Mouse (Mus musculus) forebrain, embryonic 14.5 days (tissue): ENCODE measurements around the gene Brd7. TPM values are rescaled to one million over a fixed set of nuclear protein-coding genes. Genes with fewer than 3 reads are reported as not detected.

Experiments used
- ATAC-seq: fragments of 200-750 bp; cut with Nextera tagmentation; 2 replicates; pipeline ENCODE4 v1.8.0; 2017; ENCODE audit warnings: mild to moderate bottlenecking, moderate library complexity
- DNase-seq: peaks from one replicate; pipeline ENCODE4 v3.0.0-alpha.2; 2015; ENCODE audit warnings: low spot score
- H3K27ac ChIP-seq: fragments of 300-500 bp; sonication (generic); 2 replicates; pipeline ENCODE4 v1.5.1; 2014; ENCODE audit warnings: low read depth, mild to moderate bottlenecking, control low read depth, low read length, moderate library complexity
- H3K27me3 ChIP-seq: fragments of 300-500 bp; sonication (generic); replicated peaks from 2 replicates; pipeline ENCODE4 v1.6.1; 2014; ENCODE audit warnings: low read length, control low read depth, mixed read lengths; ENCODE audit not compliant: control insufficient read depth, insufficient read depth
- H3K36me3 ChIP-seq: fragments of 300-500 bp; sonication (generic); 2 replicates; pipeline ENCODE4 v1.6.1; 2014; ENCODE audit warnings: low read length, control low read depth; ENCODE audit not compliant: control insufficient read depth, insufficient read depth
- H3K4me1 ChIP-seq: fragments of 300-500 bp; sonication (generic); 2 replicates; pipeline ENCODE4 v1.6.1; 2014; ENCODE audit warnings: antibody characterized with exemption, low read length, control low read depth; ENCODE audit not compliant: control insufficient read depth, insufficient read depth
- H3K4me2 ChIP-seq: fragments of 300-500 bp; sonication (generic); 2 replicates; pipeline ENCODE4 v1.6.1; 2014; ENCODE audit warnings: mild to moderate bottlenecking, control low read depth, low read length
- H3K4me3 ChIP-seq: fragments of 300-500 bp; sonication (generic); 2 replicates; pipeline ENCODE4 v1.5.1; 2014; ENCODE audit warnings: low read depth, low read length, control low read depth
- H3K9ac ChIP-seq: fragments of 300-500 bp; sonication (generic); 2 replicates; pipeline ENCODE4 v1.6.1; 2014; ENCODE audit warnings: mild to moderate bottlenecking, low read length, control low read depth, moderate library complexity
- H3K9me3 ChIP-seq: fragments of 300-500 bp; sonication (generic); replicated peaks from 2 replicates; pipeline ENCODE4 v1.6.1; 2016; ENCODE audit warnings: low read length, control low read depth, mixed read lengths; ENCODE audit not compliant: control insufficient read depth
- WGBS: fragments of 180-500 bp; shearing (Covaris S2); extraction: QIAGEN DNeasy Blood & Tissue Kit; methylation state at CpG from one replicate; pipeline ENCODE4 v1.1.7; 2014; 5-methylcytosine and 5-hydroxymethylcytosine counted together
- polyA plus RNA-seq: library from polyadenylated mRNA; unstranded; fragments of >200 nt; fragmentation: Nextera tagmentation; extraction: Ambion mirVana; gene quantifications from 2 replicates; pipeline ENCODE4 v1.2.1, GENCODE M21; 2014

The Brd7 gene
- polyA plus RNA-seq, 1 experiment from 2014 or later, result 48.0 TPM

- H3K4me2 ChIP-seq, result no peak overlapping the region
- H3K4me3 ChIP-seq, result no peak overlapping the region
- H3K27me3 ChIP-seq, result no peaks in the 10 kb centered on the region
- no peaks in the 10 kb centered on the region for H3K4me1 ChIP-seq
- no peak overlapping the region for H3K27ac ChIP-seq
- WGBS, result 96% methylated on average over 7 of the region's 7 CpGs
- no peak for DNase-seq
- ATAC-seq, result no peak
- H3K36me3 ChIP-seq, result no peaks in the 10 kb centered on the region
- H3K9ac ChIP-seq, result no peak overlapping the region
- no peaks in the 10 kb centered on the region for H3K9me3 ChIP-seq
Observed at GRCm38 (mm10) chr8:88309881-88310280, 52.1 kb downstream of the Brd7 start.

- 83% methylated on average over 10 of the region's 10 CpGs for WGBS
Observed at GRCm38 (mm10) chr8:88309274-88309873, 52.6 kb downstream of the Brd7 start.

GRCm38 (mm10) chr8:88307736-88308135 lies 54.3 kb downstream of the Brd7 start:
- no peak for DNase-seq
- no peak for ATAC-seq
- 86% methylated on average over 4 of the region's 4 CpGs for WGBS
- no peak overlapping the region for H3K4me3 ChIP-seq
- no peaks in the 10 kb centered on the region for H3K27me3 ChIP-seq
- no peak overlapping the region for H3K9ac ChIP-seq
- no peak overlapping the region for H3K4me2 ChIP-seq
- H3K9me3 ChIP-seq, result no peaks in the 10 kb centered on the region
- H3K36me3 ChIP-seq, result no peaks in the 10 kb centered on the region
- no peak overlapping the region for H3K27ac ChIP-seq
- H3K4me1 ChIP-seq, result no peaks in the 10 kb centered on the region

More at GRCm38 (mm10) chr8:88309274-88309873, 52.6 kb downstream of the Brd7 start:
- no peak overlapping the region for H3K4me3 ChIP-seq
- H3K4me1 ChIP-seq, result no peaks in the 10 kb centered on the region
- no peaks in the 10 kb centered on the region for H3K9me3 ChIP-seq
- no peak overlapping the region for H3K27ac ChIP-seq
- no peak for ATAC-seq
- DNase-seq, result no peak
- H3K36me3 ChIP-seq, result no peaks in the 10 kb centered on the region
- no peak overlapping the region for H3K9ac ChIP-seq
- no peak overlapping the region for H3K4me2 ChIP-seq
- H3K27me3 ChIP-seq, result no peaks in the 10 kb centered on the region

GRCm38 (mm10) chr8:88306511-88306910 lies 55.5 kb downstream of the Brd7 start:
- H3K9ac ChIP-seq, result no peak overlapping the region
- H3K27ac ChIP-seq, result no peak overlapping the region
- H3K4me3 ChIP-seq, result no peak overlapping the region
- H3K9me3 ChIP-seq, result no peaks in the 10 kb centered on the region
- DNase-seq (no peak), ATAC-seq (no peak)
- 74% methylated on average over 14 of the region's 14 CpGs for WGBS
- no peaks in the 10 kb centered on the region for H3K27me3 ChIP-seq
- H3K4me2 ChIP-seq, result no peak overlapping the region
- no peaks in the 10 kb centered on the region for H3K36me3 ChIP-seq
- peaks cover 2% of the 10 kb centered on the region; the same call in 1 of the 2 replicates for H3K4me1 ChIP-seq

GRCm38 (mm10) chr8:88305814-88306213 lies 56.2 kb downstream of the Brd7 start:
- no peak overlapping the region for H3K27ac ChIP-seq
- H3K4me2 ChIP-seq, result no peak overlapping the region
- no peaks in the 10 kb centered on the region for H3K36me3 ChIP-seq
- H3K4me1 ChIP-seq, result peaks cover 2% of the 10 kb centered on the region; the same call in 1 of the 2 replicates
- H3K4me3 ChIP-seq, result no peak overlapping the region
- no peaks in the 10 kb centered on the region for H3K27me3 ChIP-seq
- 92% methylated on average over 4 of the region's 4 CpGs for whole genome bisulfite sequencing
- no peaks in the 10 kb centered on the region for H3K9me3 ChIP-seq
- DNase-seq, result no peak
- no peak overlapping the region for H3K9ac ChIP-seq
- ATAC-seq, result no peak

- WGBS, result 55% methylated on average over 15 of the region's 15 CpGs
- no peak overlapping the region for H3K4me3 ChIP-seq
- H3K4me1 ChIP-seq, result peaks cover 2% of the 10 kb centered on the region; the same call in 1 of the 2 replicates
- H3K36me3 ChIP-seq, result no peaks in the 10 kb centered on the region
- H3K27ac ChIP-seq, result no peak overlapping the region
- no peaks in the 10 kb centered on the region for H3K9me3 ChIP-seq
- no peak overlapping the region for H3K4me2 ChIP-seq
- no peak overlapping the region for H3K9ac ChIP-seq
- ATAC-seq (no peak), DNase-seq (peak; percentile 13)
- no peaks in the 10 kb centered on the region for H3K27me3 ChIP-seq
Observed at GRCm38 (mm10) chr8:88301589-88302437, 60.2 kb downstream of the Brd7 start.

GRCm38 (mm10) chr8:88299907-88300603 lies 61.9 kb downstream of the Brd7 start:
- no peak for ATAC-seq
- WGBS, result 83% methylated on average over 10 of the region's 10 CpGs
- Histone ChIP-seq H3K4me1 (peaks cover 2% of the 10 kb centered on the region; the same call in 1 of the 2 replicates), H3K9ac (no peak overlapping the region), H3K9me3 (no peaks in the 10 kb centered on the region), H3K36me3 (no peaks in the 10 kb centered on the region), H3K27ac (no peak overlapping the region), H3K27me3 (no peaks in the 10 kb centered on the region), H3K4me2 (no peak overlapping the region), H3K4me3 (no peak overlapping the region)
- no peak for DNase-seq

- Histone ChIP-seq H3K27me3 (no peaks in the 10 kb centered on the region), H3K4me3 (no peak overlapping the region), H3K27ac (no peak overlapping the region), H3K4me1 (peaks cover 2% of the 10 kb centered on the region; the same call in 1 of the 2 replicates), H3K9ac (no peak overlapping the region), H3K4me2 (no peak overlapping the region), H3K9me3 (no peaks in the 10 kb centered on the region), H3K36me3 (no peaks in the 10 kb centered on the region)
- DNase-seq, result no peak
- ATAC-seq, result no peak
- 86% methylated on average over 10 of the region's 10 CpGs for WGBS
Observed at GRCm38 (mm10) chr8:88298733-88299103, 63.3 kb downstream of the Brd7 start.
